Mouse (Mus musculus): ENCODE results near the gene Trim17. TPM values are rescaled to one million over a fixed set of nuclear protein-coding genes. Genes with fewer than 3 reads are reported as not detected.
A peak's percentile ranks its signal among the peaks of the same experiment; 100 is the strongest.

The Trim17 gene
- polyA plus RNA-seq, 1 experiment from 2014 or later, result 0.32 TPM

DNA sequence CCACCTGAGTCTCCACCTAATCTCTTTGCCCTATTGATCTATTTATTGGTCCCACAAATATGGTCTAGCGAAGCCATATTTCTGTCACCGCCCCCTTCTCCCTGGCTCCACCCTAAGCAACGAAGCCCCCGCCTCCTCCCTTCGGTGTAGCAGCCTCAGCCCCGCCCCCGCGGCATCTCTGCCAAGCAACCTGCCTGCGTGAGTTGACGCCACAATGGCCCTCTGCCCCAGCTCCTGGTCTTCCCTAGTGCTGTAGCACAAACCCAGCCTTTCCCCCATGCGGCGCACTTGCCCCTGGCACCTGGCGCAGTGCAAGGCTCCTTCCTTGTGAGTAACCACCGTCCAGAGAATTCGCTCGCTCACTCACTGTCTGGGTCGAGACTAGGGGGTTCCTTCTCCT lies 9.1 kb downstream of the Trim17 start:
- H3K4me1 ChIP-seq (replicated peaks; ENCODE audit: insufficient read depth, low read length), result peaks cover 5% of the 10 kb centered on the region; the same call in 1 of the 2 replicates
- ATAC-seq (replicated peaks; ENCODE audit: low FRiP score, low read depth) (no peak), DNase-seq (ENCODE audit: low spot score) (no peak)
- no peaks in the 10 kb centered on the region for H3K36me3 ChIP-seq (ENCODE audit: insufficient read depth, low read length)
- 33% methylated on average over 17 of the region's 17 CpGs for WGBS
- no peaks in the 10 kb centered on the region for H3K9me3 ChIP-seq (replicated peaks; ENCODE audit: low read length)
- no peak overlapping the region for H3K4me3 ChIP-seq (replicated peaks; ENCODE audit: low read depth, low read length)
- TF ChIP-seq CTCF (IDR thresholded peaks at IDR 0.05; ENCODE audit: low read depth), result no peak
- H3K27me3 ChIP-seq (ENCODE audit: insufficient read depth, low read length), result no peaks in the 10 kb centered on the region
- no peak overlapping the region for H3K27ac ChIP-seq
- no peak overlapping the region for H3K9ac ChIP-seq (ENCODE audit: low read depth, low read length)
- no peak overlapping the region for H3K4me2 ChIP-seq (ENCODE audit: low read length)

DNA sequence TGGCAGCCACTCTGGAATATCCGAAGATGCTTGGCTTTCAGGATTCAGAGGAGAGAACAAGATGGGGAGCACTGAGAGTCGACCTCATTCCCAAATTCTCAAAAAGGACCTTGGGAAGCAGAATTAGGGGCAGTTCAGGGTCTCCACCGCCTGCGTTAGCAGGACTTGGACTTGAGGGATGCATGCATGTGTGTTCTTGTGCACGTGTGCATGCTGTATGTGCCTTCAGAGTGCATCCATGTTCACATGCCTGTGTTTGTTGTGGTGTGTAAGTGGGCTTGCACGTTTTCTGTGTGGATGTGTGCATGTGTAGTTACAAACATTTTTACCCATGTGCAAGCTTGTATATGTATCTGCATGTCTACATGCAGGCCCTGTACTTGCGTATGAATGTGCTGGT lies 9.7 kb downstream of the Trim17 start:
- no peaks in the 10 kb centered on the region for H3K36me3 ChIP-seq (ENCODE audit: insufficient read depth, low read length)
- H3K9me3 ChIP-seq (replicated peaks; ENCODE audit: low read length), result no peaks in the 10 kb centered on the region
- peaks cover 8% of the 10 kb centered on the region for H3K4me1 ChIP-seq (replicated peaks; ENCODE audit: insufficient read depth, low read length)
- no peak for DNase-seq (ENCODE audit: low spot score)
- no peaks in the 10 kb centered on the region for H3K27me3 ChIP-seq (ENCODE audit: insufficient read depth, low read length)
- ATAC-seq (replicated peaks; ENCODE audit: low FRiP score, low read depth), result no peak
- no peak overlapping the region for H3K27ac ChIP-seq
- H3K9ac ChIP-seq (ENCODE audit: low read depth, low read length), result no peak overlapping the region
- WGBS, result 84% methylated on average over 7 of the region's 7 CpGs
- H3K4me3 ChIP-seq (replicated peaks; ENCODE audit: low read depth, low read length), result no peak overlapping the region
- no peak for TF ChIP-seq CTCF (IDR thresholded peaks at IDR 0.05; ENCODE audit: low read depth)
- no peak overlapping the region for H3K4me2 ChIP-seq (ENCODE audit: low read length)

GRCm38 (mm10) chr11:58965001-58965760 lies 10.7 kb downstream of the Trim17 start:
- no peak overlapping the region for H3K4me2 ChIP-seq (ENCODE audit: low read length)
- ATAC-seq (replicated peaks; ENCODE audit: low FRiP score, low read depth) (peak; percentile 41; the same call in 1 of the 2 replicates), DNase-seq (ENCODE audit: low spot score) (peak; percentile 68)
- H3K4me1 ChIP-seq (replicated peaks; ENCODE audit: insufficient read depth, low read length), result peaks cover 18% of the 10 kb centered on the region
- H3K9me3 ChIP-seq (replicated peaks; ENCODE audit: low read length), result no peaks in the 10 kb centered on the region
- no peak for TF ChIP-seq CTCF (IDR thresholded peaks at IDR 0.05; ENCODE audit: low read depth)
- no peak overlapping the region for H3K27ac ChIP-seq
- H3K4me3 ChIP-seq (replicated peaks; ENCODE audit: low read depth, low read length), result no peak overlapping the region
- 34% methylated on average over 12 of the region's 12 CpGs for WGBS
- H3K36me3 ChIP-seq (ENCODE audit: insufficient read depth, low read length), result no peaks in the 10 kb centered on the region
- no peak overlapping the region for H3K9ac ChIP-seq (ENCODE audit: low read depth, low read length)
- H3K27me3 ChIP-seq (ENCODE audit: insufficient read depth, low read length), result no peaks in the 10 kb centered on the region

DNA sequence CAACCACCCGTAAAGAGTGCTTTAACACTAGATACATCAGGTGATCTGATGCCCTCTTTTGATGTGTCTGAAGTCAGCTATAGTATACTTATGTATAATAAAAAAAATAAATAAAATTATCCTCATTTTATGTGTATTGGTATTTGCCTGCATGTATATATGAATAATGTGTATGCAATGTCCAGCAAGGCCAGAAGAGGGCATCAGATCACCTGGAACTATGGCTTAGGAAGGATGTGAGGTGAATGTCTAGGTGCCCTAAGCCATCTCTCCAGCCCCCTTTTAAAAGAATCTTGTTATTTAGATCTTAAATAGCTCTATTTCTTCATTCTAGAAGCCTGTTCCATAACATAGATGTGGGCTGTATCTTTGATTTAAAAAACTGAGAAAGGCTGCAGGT lies 12.9 kb downstream of the Trim17 start:
- ATAC-seq (replicated peaks; ENCODE audit: low FRiP score, low read depth), result no peak
- H3K9me3 ChIP-seq (replicated peaks; ENCODE audit: low read length), result no peaks in the 10 kb centered on the region
- H3K9ac ChIP-seq (ENCODE audit: low read depth, low read length), result no peak overlapping the region
- H3K4me1 ChIP-seq (replicated peaks; ENCODE audit: insufficient read depth, low read length), result peaks cover 22% of the 10 kb centered on the region
- no peak overlapping the region for H3K4me2 ChIP-seq (ENCODE audit: low read length)
- 97% methylated on average over 1 of the region's 1 CpGs for WGBS
- H3K36me3 ChIP-seq (ENCODE audit: insufficient read depth, low read length), result no peaks in the 10 kb centered on the region
- peak; percentile 60 for DNase-seq (ENCODE audit: low spot score)
- H3K4me3 ChIP-seq (replicated peaks; ENCODE audit: low read depth, low read length), result no peak overlapping the region
- TF ChIP-seq CTCF (IDR thresholded peaks at IDR 0.05; ENCODE audit: low read depth), result peak; percentile 74
- H3K27me3 ChIP-seq (ENCODE audit: insufficient read depth, low read length), result no peaks in the 10 kb centered on the region
- no peak overlapping the region for H3K27ac ChIP-seq

DNA sequence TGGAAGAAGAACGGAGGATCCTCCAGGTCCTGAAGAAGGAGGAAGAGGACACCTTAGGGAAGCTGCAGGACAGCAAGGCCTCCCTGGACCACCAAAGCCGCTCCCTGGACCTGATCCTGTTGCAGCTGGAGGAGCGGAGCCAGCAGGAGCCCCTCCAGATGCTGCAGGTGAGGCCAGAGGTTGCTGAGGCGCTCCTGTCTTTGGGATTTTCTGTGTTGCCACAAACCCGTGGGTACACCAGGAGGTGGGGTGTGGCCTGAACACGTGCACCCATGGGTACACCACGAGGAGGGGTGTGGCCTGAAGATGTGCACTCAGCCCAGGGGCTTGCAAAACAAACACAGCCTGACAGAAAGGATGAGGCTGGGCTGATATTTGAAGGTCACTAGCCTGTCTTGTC lies 14.1 kb downstream of the Trim17 start:
- TF ChIP-seq CTCF (IDR thresholded peaks at IDR 0.05; ENCODE audit: low read depth), result no peak
- Histone ChIP-seq H3K27me3 (ENCODE audit: insufficient read depth, low read length) (no peaks in the 10 kb centered on the region), H3K4me3 (replicated peaks; ENCODE audit: low read depth, low read length) (no peak overlapping the region), H3K9me3 (replicated peaks; ENCODE audit: low read length) (no peaks in the 10 kb centered on the region), H3K27ac (peak overlapping the region; percentile 88), H3K4me2 (ENCODE audit: low read length) (no peak overlapping the region), H3K9ac (ENCODE audit: low read depth, low read length) (no peak overlapping the region), H3K4me1 (replicated peaks; ENCODE audit: insufficient read depth, low read length) (peaks cover 22% of the 10 kb centered on the region), H3K36me3 (ENCODE audit: insufficient read depth, low read length) (no peaks in the 10 kb centered on the region)
- DNase-seq (ENCODE audit: low spot score) (no peak), ATAC-seq (replicated peaks; ENCODE audit: low FRiP score, low read depth) (no peak; the same call in 1 of the 2 replicates)
- 70% methylated on average over 7 of the region's 7 CpGs for WGBS

GRCm38 (mm10) chr11:58969027-58969426 lies 14.5 kb downstream of the Trim17 start:
- H3K4me2 ChIP-seq (ENCODE audit: low read length), result no peak overlapping the region

More at GRCm38 (mm10) chr11:58969027-58969426, 14.5 kb downstream of the Trim17 start:
- no peak overlapping the region for H3K9ac ChIP-seq (ENCODE audit: low read depth, low read length)
- H3K9me3 ChIP-seq (replicated peaks; ENCODE audit: low read length), result no peaks in the 10 kb centered on the region
- no peaks in the 10 kb centered on the region for H3K27me3 ChIP-seq (ENCODE audit: insufficient read depth, low read length)
- H3K36me3 ChIP-seq (ENCODE audit: insufficient read depth, low read length), result no peaks in the 10 kb centered on the region
- no peak for TF ChIP-seq CTCF (IDR thresholded peaks at IDR 0.05; ENCODE audit: low read depth)
- WGBS, result 46% methylated on average over 8 of the region's 8 CpGs
- H3K4me3 ChIP-seq (replicated peaks; ENCODE audit: low read depth, low read length), result no peak overlapping the region
- peak overlapping the region; percentile 88 for H3K27ac ChIP-seq
- H3K4me1 ChIP-seq (replicated peaks; ENCODE audit: insufficient read depth, low read length), result peaks cover 22% of the 10 kb centered on the region
- DNase-seq (ENCODE audit: low spot score) (no peak), ATAC-seq (replicated peaks; ENCODE audit: low FRiP score, low read depth) (peak; percentile 54)

All from kidney, postnatal 0 days (tissue).